Mouse (Mus musculus) urinary bladder, postnatal 10 days (tissue): Measurements from ENCODE around the gene Mrps9.
"Not testable (repeated sequence)": the region's sequence is repeated elsewhere in the genome, so short reads cannot be mapped to it uniquely, and the experiment has no call there.

Experiments
- DNase-seq: peaks from one replicate; pipeline ENCODE4 v3.0.0; 2022; ENCODE audit warnings: low spot score

The Mrps9 gene

DNA sequence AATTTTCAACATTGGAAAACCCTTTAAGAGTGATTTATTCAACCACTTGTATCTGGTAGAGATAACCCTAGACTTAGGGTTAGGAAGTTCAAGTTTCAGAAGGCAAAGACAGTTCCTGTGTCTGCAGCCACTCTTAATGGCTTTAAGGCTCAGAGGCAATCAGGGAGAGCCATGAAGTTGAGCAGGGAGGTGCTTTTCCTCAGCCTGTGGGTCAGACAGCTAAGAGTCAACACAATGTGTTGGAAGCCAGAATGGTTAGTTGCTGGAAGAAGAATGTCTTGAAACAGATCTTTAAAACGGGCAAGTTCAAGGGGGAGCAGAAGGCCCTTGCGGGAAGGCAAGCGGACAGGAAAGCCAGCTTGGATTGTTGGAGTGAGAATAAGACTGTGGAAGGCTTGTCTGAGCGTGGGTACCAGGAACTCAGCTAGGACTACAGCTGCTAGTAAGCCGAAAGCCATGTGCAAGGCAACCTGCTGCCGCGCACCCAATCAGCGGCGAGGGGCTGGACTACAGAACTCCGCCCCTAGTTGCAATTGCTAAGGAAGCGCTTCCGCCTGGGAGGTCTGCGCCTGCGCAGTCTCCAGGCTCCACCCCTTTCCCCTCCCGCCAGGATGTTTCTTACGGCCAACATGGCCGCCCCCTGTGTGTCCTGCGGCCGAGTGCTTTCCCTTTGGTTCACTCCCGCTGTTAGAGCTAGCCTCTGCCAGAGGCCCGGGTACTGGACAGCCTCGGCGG is at the start of gene Mrps9:
Gene Mrps9, plus strand, starts transcription at position 571 of the 735 bp plus-strand sequence.
- peak; percentile 93 for DNase-seq

DNA sequence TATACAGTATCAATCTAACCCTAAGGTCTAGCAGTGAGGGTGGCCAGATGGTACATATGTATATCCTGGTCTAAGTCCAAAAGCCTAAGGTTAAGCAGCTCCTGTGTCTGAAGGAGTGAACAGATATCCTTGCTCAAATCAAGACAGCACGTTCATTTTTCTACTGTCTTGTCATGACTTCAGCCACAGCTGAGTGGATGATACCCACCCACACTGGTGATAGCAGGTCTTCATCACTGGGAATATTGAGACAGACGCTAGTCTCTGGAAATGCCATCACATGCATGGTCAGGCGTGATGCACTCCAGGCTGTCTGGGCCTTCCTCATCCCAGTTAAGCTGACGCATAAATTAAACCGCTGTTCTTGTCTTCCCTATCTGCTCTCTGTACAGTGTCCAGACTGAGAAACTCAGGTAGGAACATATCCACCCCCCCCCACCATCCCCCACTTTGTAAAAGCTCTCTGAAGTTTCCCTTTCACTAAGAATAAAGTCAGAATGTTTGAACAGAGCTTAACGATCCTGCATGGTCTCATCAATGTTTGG is 37.7 kb upstream of the Mrps9 start:
- no peak for DNase-seq

DNA sequence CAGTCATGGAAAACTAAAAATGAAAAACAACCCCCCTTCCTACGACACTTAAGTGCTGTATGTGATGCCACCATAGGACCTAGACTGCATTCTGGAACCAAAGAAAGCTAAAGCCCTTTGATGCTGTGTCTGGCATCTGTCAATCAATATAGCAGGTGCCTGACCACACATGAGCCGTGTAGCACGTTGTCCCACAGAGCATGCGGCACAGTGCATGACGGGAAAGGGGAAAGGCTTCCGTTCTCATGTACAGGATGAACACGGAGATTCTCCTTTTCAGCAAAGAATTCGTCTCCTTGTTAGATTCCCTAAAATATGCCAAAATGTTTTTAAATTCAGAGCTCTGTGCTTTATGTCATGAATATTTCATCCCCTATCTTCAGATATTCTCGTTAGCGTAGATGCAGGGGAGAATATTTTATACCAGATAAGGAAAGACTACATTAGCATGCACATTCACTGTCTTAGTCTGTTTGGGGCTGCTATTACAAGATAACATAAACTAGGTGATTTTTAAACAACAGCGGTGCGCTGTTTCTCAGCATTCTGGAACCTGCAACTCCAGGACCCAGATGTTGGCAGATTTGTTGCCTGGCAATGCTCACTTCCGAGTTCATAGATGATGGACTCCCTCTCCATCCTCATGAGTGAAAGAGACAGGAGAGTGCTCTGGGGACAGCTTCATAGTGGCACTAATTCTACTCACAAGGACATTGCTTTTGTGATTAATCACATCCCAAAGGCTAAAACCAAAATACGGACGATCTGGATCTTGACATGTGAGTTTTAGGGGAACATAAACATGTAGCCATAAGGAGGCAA is 36.0 kb upstream of the Mrps9 start:
- no peak for DNase-seq

DNA sequence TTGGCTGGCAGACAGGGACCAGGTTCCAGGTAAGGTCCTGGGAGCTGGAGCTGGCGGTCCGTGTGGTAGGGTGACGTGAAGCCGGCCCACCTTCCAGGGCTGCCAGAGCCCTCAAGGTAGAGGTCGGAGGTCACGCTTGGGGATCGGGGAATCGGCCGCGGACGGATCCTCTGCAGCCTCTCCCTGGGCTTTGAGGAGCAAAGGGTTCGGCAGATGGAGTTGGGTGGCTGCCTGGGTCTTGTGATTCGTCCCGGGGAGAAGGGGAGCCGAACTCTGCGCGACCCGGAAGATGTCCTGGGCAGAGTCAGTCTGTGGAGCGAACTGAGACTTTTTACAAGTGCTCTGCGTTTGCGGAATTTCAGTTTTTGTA is 350 bp downstream of the Mrps9 start:
- no peak for DNase-seq

DNA sequence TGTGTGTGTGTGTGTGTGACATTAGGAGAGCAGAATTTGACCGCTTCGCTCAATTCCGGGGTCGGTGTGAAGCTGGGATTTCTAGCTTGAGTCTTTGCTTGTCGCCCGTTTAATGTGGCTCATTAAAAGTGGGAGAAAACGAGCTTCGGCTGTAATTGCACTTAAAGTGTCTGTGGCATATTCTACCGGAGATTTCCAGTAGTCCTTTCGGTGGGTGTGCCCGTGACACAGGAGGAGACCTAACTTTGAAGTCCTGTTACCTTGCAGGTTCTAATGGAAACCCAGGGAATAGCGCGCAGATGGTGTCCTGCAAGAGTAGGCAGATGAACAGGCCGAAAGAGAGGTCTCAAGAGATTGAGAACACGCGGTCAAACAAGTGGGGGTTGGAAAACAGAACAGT is 777 bp downstream of the Mrps9 start:
- no peak for DNase-seq

DNA sequence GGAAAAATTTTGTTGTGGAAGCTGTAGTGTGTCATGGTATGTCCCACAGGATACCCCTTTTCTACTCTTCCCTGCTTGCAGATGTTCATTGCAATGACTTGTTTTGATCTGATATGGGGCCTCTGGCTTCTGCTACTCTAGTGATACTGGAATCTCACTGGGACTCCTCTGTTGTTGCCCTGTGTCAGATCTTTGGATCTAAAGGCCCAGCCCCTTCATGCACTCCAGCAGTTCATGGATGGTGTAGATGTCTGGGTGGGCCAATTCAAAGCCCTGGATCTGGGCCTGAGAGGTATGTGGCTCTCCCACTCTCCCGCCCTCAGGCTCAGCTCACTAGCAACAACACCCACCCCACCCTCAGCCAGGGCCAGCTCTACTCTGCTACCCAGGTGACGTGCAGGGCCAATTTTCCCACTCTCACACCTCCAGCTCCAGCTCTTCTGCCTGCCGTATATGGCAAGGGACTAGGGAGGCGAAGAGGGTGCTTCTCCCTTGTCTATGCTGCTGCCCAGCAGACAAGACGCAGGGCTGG is 13.8 kb downstream of the Mrps9 start:
- no peak for DNase-seq

DNA sequence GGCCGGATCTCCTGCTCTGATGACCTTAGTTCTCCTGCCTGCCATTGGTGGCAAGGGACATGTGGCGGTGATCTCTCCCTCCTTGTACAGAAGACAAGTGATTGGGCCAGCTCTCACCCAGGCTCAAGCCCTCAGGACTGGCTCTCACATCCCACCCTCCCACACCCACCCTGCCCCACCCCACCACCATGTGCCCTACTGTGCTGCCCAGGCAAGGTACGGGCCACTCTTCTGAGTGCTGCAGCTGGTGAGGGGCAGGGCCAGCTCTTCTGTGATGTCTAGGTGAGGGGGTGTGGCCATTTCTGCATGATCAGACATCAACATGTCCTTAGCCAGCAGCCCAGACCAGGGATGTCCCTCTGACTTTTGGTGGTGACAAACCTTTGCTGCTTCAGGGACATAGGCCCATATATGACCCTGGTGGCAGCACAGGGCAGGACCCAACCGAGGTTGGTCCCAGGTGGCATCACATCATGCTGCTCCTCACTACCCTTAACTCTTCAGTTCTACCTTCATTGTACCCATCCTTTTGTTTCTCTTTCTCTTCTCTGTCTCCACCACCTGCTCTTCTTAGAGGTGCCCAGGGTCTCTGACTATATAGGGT is 14.4 kb downstream of the Mrps9 start:
- DNase-seq: no peak

DNA sequence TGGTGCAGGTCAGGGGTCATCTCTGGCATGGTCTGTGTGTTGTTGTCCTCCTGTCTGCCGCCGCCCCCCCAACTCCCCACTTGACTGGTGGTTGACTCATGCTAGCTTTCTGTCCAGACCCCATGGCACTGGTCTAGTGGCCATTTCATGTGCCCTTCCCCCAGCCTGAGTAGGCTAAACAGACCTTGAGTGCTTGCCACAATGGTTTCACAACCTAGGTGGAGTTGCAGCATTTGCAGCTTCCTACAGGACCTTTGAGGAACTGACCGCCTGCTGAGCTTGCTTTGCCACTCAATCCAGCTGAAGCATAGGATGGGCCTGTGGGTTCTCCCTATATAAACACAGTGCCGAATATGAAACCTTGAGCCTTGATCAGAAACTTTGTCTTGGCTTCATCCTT is 15.0 kb downstream of the Mrps9 start:
- no peak for DNase-seq

DNA sequence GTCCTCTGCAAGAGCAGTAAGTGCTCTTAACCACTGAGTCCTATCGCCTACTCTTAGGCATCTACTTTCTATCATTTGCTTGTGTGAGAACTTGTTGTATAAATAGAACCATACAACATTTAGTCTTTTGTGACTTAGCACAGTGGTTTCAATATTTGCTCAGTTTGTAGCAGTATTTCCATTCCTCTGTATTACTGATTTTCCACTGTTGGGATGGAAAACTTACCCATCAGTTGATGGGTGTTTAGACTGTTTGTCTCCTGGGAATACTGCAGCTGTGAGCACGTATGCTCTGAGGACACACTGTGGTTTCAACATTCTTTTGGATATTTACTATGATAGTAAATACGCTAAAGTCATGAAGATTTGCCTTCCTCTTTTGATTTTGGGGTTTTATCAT is 16.2 kb downstream of the Mrps9 start:
- no peak for DNase-seq

DNA sequence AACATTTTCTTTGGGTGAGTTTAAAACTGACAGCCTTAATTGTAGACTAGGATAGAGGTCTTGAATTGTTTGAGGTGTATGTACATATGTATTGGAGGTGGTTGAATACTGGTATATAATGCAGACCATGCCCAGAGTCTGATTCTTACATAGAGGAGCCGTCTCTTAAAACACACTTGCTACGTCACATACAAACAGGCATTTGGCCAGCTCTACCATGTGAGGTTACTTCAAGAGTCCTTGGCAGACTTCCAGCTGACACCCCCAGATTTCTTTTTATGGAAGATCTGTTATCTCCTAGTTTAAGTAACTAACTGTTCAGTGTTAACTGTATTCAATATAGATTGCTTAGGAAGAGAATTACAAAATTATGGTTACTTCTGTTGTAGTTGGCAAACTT is 23.1 kb downstream of the Mrps9 start:
- DNase-seq: no peak

DNA sequence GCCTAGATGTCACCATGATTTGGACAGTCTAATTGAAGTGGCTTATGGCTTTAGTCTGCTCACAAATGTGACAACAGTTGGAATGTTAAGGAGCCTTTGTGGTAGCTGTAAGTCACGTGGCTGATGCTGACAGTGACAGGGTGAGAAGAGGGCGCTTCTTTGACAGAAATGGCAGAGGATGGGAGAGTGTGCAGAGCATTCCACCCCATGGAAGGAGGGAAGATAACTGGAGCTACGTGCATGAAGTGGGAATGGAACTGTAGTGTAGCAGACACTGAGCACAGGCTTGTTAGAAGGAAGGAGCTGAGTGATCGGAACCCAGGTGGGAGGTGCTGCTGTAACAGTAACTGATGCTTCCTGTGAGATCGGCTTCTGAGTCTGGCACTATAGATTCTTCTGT is 24.2 kb downstream of the Mrps9 start:
- no peak for DNase-seq

DNA sequence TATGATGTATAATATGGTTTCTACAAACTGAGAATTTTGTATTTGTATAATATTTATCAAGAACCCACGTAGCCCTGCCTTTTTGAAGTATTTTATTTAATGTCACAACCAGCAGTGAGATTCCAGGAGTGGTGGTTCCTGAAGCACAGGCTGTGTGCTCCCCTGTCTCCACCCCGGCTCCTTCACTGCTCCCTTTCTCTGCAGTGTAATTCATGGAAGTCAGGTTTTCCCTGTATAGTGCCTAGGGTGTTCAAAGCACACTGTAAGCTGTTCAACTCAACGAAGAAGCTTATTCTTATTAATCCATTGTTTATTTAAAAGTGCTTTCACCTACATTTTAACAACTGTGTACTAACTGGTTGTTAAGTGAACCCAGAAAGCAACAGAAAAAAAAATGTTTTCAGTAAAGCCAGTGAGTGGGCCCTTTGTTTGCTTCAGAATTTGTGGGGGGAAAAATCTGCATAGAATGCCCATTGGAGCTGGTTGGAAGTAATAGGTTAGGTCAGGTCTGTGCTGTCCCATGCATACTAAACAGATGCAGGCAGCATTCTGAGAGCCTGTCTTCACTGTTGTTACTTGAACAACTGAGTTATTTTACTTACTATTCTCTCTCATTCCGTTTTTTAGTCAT is 25.5 kb downstream of the Mrps9 start:
- no peak for DNase-seq

DNA sequence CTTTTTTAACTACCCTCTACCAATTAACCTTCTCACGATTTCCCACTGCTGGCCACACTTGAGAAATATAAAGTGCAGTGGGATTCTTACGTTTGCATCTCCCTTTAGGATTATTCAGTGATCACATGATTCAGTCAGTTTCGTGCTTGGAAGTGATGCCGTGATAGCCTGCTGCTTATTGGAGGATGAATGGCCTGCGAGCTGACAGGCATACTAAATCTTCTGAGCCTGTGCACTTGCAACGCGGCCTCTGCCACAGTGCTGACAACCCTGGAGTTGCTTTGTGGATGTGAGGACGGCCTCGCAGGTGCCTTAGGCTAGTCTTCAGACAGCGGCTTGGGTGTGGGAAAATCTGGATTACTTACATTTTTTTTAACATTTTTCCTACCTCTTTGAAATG is 26.2 kb downstream of the Mrps9 start:
- DNase-seq: no peak

DNA sequence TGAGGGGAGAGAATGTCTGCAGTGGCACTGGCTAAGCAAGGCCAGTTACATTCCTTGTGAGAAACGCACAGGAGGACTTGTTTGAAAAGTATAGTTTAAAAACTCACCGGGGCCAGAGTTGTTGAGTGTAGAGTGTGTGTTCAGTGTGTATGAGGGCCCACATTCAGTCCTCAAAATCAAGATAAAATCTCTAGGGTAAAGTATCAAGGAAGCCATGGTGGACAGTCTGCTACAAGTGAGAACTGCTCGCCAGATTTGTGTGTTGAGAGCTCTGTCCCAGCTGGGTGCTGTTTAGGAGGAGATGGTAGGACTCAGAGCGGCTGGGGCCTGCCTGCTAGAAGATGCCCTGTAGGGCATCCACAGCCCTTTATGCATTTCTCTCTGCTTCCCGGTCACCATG is 27.8 kb downstream of the Mrps9 start:
- DNase-seq: no peak

DNA sequence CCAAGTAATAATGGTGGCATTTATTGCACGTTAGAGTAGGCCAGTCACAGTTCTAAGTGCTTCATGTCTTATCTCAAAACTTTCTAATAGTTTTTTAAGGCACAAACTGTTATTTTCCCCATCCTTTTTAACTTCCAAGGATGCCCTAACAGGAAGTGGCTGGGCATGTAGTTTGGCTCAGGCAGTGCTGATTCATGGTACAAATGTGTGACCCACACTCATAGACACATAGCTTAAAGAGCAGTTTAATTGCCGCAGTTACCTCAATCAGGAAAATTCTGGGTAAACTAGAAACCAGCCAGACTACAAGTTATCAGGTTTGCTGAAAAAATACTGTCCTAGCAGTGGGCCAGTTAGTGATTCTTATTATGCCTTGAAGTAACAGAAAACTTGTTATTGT is 31.2 kb downstream of the Mrps9 start:
- DNase-seq: no peak

DNA sequence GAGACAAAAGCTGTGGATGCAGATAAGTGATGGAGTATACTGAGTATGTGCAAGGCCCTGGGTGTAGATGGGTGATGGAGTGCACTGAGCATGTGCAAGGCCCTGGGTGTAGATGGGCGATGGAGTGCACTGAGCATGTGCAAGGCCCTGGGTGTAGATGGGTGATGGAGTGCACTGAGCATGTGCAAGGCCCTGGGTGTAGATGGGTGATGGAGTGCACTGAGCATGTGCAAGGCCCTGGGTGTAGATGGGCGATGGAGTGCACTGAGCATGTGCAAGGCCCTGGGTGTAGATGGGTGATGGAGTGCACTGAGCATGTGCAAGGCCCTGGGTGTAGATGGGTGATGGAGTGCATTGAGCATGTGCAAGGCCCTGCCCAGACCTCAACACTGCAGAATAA is 32.4 kb downstream of the Mrps9 start:
- DNase-seq: not testable (repeated sequence)

DNA sequence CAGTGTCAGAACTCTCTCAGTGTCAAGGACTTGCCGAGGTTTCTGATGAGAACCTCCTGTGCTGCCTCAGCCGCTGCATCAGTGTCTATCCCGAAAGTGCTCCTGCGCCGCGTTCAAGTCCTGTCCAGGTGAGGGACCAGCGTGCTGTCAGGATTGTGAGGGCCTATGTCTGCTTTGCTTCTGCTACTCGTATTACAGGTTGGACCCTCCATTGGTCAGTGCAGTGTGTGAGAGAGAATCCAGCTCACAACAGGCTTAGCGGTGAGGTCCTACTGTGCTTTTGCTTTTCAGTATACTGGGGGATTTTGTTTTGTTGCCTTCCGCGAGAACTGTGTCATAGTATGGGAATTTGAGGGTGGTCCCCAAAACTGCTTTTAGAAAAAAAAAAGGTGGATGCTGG is 36.8 kb downstream of the Mrps9 start:
- DNase-seq: no peak

DNA sequence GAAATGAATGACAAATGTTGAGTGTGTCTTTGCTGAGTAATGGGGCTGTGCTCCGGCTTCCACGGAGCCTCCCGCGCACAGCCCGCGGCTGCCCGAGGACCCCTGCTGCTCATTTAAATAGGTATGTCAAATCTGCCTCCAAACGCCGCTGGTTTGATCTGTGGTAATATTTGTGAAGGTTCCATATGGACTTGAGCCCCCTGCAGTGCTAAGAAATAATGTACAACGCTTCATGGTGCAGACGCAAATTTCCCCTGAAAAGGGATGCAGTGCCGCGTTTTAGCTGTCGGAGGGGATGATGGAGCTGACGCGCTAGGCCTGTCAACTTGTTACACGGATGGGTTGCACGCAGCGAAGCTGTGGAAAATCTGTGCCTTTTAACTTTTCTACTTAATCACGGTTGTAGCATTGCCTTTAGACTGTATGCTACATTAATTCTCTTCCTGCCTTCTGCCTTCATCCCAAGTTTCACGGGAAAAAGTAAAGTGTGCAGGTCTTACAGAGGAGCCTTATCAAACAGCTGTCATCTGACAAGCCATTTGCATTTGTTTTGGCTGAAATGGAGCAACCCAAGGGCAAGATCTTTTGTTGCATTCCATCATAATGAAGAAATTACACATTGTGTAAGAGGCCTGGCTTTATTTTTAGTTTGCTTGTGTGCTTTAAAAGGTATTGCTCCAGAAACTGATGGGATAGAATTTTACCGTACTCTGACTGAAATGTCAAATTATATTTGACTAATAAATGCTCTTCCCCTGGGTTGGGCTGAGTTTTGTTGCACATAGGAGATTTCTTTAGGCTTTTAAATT is 37.7 kb downstream of the Mrps9 start:
- no peak for DNase-seq

DNA sequence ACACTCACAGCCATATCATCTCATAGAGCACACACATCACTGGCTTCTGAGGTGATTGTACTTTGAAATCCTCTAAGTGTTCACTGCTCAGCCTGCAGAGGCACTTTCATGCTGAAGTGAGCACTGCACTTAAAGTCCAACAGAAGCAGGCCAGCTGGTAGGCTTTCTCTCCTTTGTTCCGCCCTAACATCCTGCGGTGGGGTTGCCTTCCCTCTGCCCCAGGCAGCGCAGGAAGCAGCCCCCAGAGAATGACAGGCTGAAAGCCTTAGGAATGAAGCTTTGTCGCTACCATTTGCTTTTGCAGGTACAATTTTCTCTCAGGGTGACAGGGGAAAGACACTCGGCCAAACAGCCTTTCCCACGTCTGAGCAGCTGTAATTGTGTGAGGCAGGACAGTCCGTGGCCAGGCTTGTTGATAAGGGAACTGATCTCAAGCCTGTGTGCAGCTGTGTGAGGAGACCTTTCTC is 38.4 kb downstream of the Mrps9 start:
- no peak for DNase-seq

DNA sequence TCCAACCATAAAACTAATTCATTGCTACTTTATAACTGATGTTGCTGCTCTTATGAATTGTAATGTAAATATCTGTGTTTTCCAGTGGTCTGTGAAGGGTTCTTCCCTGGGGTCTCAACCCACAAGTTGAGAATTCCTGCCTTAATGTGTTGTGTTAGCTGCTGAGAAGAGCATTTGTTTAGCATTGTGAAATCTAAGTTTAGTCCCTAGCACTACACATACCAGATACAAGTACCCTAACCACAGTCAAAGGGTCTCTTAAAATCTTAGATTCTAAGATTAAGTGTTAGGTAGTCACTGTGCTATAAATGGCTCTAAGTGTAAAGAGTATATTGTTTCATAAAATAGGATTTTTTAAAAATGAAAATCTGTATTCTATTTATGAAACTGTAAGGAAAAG is 43.7 kb downstream of the Mrps9 start:
- no peak for DNase-seq

DNA sequence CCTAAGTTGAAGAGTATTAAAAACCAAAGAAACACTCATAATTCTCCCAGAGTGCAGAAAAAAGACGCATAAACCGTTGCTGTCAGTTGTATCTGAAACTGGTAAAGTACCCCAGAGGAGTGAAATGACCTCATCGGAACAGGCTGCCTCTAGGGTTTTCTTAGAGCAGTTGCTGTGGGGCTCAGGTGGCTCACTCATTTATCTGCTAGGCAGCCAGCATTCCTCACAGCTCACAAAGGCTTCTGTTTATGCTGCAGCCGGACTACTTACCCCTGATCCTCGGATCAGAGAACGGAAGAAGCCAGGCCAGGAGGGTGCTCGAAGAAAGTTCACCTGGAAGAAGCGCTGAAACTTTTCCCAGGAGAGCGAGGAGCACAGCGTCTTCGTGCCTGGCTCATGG is 54.1 kb downstream of the Mrps9 start:
- DNase-seq: no peak
